Mouse (Mus musculus): ENCODE data around the gene Ccin.

Ccin gene

DNA sequence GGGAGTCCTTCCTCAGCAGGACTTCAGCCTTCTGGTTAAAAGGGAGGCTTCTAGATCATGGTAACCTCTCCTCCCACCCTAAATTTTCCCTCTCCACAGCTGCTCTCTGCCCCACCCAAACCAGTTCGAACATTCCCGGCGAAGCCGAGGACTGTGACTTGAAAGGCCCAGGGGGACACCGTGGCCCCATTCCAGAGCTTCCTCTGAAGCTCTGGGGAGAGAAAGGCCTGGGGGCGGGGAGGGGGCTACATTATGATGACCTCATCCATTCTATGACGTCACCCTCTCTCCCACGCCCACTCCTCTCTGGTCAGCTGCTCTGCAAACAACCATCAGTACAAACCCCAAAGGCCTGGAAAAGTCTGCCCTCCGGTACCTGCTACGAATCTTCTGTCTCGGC is at the start of gene Ccin:
Ccin (plus strand) TSS at position 303 of the 400 bp plus-strand sequence.
- in situ Hi-C loops (cut with MboI, MseI) = loop anchor here (5.0 kb wide), 1 partner anchor 56 kb away; no protein-coding TSS in a partner anchor

DNA sequence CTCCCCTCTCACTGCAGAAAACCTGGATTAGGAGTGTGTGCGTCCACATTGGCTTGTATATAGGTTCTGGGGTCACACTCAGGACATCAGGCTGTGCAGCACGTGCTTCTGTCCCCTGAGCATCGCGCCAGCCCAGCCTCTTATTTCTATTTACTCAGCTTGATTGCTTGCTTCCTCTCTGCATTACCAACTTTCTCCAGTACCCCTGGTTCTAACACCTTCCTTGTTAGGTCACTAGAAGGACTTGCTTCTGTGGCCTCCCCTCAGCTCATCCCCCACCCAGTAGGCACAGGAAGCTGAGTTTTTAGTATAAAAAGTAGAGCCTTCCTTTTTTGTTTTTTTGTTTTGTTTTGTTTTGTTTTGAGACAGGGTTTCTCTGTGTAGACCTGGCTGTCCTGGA is 47.1 kb upstream of the Ccin start:
- in situ Hi-C loops (cut with MboI, MseI) = no loop called here

DNA sequence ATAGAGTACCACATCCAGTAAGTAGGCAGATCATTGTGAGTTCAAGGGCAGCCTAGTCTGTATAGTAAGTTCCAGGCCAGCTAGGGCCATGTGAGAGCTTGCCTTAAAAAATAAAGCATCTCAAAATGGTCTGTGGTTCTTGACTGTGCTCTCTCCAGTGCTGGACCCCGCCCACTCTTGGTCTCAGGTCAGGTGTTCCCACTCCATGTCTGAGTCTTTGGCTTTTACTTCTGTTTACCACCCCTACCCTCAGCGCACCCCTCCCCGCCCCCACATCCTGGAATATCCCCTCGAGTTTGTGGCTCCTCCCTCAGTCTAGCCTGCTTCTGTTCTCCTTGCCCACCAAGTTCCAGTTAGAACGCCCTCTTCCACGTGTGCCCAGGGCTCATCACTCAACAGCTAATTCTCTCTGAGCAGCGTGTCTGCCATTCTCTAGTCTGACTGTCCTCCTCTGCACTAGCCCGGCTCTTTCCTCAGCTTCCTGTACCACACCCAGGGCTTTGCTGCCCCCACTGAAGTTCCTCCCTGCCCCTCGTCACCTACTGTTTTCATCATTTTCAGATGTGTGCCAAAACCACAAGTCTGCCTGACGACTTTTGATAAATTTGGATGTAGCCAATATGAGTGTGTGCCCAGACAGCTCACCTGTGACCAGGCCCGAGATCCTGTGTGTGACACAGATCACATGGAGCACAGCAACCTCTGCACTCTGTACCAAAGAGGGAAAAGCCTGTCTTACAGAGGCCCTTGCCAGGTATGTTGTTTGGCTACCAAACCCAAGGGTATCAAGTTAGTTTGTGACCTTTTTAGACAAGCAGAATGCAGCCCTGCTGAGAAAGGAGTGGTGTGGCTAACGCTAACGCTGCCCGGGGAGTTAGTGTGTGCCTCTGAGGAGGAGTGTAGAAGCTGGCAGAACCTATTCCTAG is 46.3 kb upstream of the Ccin start:
- in situ Hi-C loops (cut with MboI, MseI) = no loop called here

DNA sequence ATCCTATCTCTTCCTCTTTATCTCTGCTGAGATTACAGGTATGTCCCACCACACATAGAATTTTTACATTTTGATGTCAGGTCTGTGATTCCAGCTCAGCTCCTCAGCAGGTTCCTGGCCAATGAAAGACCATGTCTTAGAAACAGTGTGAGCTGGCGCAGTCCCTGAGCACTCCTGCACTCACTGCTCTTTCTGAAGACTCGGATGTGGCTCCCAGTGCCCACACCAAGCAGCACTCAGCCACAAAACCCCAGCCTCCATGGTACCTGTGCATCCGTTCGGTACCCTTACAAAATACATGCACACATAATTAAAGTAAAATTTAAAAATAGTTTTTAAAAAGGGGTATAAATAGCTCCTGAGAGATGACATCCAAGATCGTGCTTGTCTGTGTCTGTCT is 42.0 kb upstream of the Ccin start:
- in situ Hi-C loops (cut with MboI, MseI) = no loop called here

DNA sequence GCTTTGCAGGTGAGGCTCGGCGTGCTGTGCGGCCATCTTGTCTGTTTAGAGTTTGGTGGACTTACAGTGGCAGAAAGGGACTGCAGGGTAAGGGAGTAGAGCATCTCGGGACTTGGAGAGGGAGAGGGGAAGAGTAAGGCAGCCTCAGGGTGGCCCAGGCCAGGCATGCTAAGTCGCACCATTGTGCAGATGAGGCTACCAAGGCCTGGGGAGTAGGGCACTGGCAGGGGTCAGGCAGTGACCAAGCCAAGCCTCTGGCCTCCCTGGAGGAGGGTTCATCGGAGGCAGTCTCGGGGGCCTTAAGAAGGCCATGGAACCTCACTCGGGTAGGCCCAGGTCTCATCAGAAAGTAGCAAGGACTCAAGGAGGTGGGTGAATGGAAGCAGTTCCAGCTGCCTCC is 40.9 kb upstream of the Ccin start:
- in situ Hi-C loops (cut with MboI, MseI) = no loop called here

DNA sequence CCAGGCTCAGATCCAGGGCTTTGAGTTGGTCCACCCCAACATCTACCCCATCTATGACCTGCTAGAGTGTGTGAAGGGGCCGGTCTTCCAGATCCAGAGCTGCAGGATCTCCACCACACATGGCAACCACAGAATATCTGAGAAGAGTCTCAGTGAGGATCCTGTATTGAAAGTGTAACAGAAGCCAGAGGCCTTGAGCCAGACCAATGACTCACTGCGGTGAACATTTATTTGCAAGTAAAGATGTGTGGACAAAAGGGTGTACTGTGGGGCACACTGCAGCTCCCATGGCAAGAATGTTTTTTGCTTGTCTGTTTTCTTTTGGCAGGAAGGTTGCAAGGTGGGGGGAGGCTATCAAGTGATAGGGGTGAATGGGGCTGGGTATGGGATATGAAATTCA is 35.7 kb upstream of the Ccin start:
- in situ Hi-C loops (cut with MboI, MseI) = no loop called here

DNA sequence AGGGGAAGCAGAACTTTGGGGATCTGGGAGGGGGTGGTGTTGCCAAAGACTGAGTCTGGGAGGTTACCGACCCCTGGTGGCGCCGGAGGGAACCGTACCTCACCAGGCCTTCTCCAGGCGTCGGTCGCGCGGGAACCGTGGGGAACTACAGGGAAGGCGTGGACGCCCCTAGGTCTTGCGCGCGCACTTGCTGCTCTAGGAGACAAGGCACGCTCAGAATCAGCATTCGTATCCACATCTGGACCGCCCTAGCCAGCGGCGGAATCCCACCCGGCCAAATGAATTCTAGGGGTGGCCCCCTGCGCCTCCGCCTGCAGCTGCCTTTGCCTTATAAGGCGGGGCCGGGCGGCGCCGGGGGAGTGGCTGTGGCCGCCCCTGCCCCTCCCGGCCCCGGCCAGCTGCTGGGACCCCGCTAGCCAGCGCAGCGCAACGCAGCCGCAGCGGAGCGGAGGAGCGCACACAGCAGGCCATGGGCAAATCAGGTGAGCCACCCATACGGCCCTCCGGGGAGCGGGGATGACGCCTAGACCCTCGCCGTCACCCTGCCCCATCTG is 25.9 kb upstream of the Ccin start, which contains the start of gene Glipr2:
Glipr2 (plus strand) TSS at position 110 of the 554 bp plus-strand sequence.
- in situ Hi-C loops (cut with MboI, MseI) = loop anchor here (25.0 kb wide), 1 partner anchor 920 kb away; the partner anchor contains the start of genes Fam214b, Pigo and Stoml2

DNA sequence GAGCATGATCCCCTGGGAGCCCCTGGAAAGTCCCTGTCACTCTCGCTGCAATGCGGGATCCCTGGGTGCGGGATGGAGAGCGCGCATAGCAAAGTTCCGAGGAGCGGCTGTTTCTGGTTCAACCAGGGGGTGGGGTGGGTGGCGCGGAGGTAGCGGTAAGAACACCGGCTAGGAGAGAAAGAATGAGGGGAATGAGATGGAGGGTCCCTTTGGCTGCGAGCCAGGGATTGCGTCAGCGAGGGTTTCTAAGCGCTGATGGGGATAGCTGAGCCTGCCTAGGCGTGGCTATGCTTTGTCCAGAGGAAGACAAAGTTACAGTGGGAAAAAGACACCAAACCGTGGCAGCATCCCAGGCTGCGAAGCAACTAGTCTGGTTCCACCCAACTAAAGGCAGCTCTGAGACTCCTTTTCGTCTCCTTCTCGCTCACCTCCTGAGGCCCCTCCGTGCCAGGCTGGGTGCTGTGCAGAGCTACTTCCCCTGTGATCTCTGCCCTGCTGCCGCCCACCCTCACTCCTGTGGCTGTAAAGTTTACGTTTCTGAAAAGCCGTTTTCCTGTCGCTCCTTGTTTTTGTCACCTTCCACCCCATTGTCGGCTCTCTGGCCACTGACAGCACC is 25.3 kb upstream of the Ccin start:
- in situ Hi-C loops (cut with MboI, MseI) = loop anchor here (25.0 kb wide), 1 partner anchor 921 kb away; the partner anchor contains the start of genes Fam214b, Pigo and Stoml2

DNA sequence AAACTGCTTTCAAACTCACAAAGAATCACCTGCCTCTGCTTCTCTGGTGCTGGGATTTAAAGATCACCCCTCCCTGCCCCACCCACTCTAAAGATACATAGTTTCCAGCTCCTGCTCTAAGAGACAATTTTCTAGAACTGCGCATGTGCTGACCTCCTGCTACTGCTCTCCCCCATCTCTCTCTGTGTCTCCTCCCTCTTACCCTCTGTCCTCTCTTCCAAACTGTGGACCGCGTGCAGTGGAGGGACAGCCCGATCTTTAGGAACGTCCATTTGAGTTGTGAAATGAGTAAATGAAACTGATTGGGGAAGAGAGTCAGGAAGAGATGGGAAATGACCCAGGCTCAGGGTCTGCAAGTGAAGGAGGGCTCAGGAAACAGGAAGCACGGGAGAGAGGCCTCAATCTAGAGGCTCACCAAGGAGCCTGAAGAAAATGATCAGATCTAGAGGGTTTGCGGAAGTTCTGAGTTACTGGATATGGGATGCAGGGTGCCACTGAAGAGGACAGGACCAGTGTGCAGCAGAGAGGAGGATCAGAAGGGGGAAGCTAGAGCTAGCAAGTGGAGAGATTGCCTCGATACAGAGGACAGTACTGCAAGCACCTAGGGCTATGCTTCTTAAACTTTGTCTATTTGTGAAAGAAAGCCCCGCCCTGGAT is 23.6 kb upstream of the Ccin start:
- in situ Hi-C loops (cut with MboI, MseI) = loop anchor here (5.0 to 25.0 kb wide), 2 partner anchors 462 to 922 kb away; partner anchors contain the start of genes Arhgef39, Fam214b, Pigo and Stoml2

DNA sequence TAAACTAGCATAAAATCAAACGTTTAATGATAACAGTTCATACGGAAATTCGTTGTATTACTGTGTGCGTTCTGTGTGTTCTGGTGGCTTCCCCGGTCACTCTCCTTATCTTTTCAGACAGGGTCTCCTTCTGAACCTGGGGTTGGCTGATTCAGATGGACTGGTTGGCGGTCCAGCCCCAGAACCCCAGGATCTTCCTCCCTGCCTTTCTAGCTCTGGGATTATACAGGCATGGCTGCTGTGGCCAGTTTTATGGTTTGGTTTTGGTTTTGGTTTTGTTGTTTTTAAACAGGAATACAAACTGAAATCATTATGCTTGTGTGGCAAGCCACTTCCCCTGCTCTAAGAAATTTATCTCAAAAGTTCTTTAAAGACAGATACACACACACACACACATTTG is 23.1 kb upstream of the Ccin start:
- in situ Hi-C loops (cut with MboI, MseI) = loop anchor here (5.0 to 25.0 kb wide), 2 partner anchors 463 to 923 kb away; partner anchors contain the start of genes Arhgef39, Fam214b, Pigo and Stoml2

DNA sequence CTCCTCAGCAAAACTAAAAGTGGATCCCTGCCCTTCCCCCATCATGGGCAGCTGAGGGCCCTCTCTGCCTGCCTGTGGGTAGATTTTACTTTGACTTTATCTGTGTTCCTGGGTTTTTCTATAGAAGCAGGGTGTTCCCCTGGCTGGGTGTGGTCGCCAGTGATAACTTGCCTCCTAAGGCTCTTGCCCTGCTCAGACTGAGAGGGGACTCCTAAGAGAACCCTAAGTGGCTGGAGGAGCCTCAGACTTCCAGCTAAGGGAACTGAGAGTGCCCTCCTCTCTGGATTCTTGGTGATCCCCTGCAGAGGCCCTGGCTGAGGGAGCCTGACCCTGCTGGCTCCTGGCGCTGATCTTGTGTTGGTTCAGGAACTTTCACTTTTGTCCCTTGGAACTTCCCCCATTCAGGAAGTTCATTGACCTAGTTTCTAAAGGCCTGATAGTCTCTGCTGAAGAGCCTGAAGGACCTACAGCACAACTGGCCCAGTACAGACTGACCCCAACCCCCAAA is 18.9 kb upstream of the Ccin start:
- in situ Hi-C loops (cut with MboI, MseI) = loop anchor here (5.0 to 25.0 kb wide), 2 partner anchors 467 to 927 kb away; partner anchors contain the start of genes Arhgef39, Fam214b, Pigo and Stoml2

DNA sequence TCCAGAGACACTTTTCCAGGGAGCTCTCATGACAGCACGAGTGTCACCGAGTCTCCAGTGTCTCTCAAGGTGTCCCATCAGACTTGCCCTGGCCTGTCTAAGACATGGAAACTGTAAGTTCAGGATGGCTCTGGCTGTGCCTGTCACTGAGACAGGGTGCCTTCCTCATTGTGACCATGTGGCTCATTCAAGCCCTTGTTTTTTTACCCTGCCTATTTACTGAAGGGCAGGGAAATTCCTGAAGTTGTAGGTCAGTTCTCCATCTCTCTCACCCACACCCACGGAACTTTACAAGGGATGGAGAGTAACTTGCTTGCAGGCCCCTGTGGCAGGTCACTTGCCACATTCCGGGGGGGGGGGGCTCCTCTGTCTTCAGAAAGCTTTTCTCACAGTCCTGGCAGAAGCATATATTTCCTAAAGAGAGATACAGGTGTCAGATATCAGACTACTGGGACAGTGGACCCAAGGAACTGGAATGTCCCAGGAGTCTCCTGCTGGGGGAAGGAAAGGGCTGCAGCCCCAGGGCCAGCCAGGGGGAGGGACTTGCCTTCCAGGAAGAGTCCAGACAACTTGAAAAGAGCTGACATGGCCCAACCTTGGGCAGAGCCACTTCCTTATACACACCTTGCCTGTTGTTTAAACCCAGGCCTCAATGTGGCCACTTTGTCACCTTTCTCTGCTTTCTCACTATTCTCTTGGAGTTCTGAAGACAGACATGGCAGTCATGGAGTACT is 18.2 kb upstream of the Ccin start:
- in situ Hi-C loops (cut with MboI, MseI) = loop anchor here (5.0 to 25.0 kb wide), 2 partner anchors 468 to 928 kb away; partner anchors contain the start of genes Arhgef39, Fam214b, Pigo and Stoml2

DNA sequence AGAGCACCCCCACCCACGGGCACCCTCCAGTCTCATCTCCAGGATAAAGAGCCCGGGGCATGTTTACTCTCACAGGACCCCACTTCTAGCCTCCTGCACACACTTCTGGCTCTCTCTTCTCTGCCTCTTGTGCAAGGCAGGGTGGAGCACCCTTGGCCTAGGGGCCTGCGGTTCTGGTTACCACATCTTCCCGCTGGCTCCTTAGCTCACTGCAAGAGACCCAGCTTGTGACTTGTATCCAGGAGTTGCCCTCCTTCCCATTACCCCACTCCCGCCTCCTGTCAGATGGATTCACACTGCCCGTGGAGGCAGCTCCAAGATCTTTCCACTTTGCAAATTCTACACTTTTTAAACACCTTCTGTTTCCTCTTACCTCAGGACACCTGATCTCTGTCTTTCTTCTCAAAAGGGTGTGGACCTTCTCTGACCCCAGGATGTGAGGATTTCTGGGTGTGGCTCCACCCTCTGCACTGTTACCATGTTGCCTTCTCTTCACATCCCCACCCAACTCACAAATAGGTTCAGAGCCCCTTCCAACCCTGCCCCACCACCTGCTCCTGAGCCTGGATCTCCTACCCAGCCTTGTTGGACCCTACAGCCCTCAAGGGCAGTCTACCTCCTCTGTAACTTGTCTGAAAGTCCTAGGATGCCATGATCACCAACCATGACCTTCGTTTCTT is 17.3 kb upstream of the Ccin start:
- in situ Hi-C loops (cut with MboI, MseI) = loop anchor here (25.0 kb wide), 1 partner anchor 929 kb away; the partner anchor contains the start of genes Fam214b, Pigo and Stoml2

DNA sequence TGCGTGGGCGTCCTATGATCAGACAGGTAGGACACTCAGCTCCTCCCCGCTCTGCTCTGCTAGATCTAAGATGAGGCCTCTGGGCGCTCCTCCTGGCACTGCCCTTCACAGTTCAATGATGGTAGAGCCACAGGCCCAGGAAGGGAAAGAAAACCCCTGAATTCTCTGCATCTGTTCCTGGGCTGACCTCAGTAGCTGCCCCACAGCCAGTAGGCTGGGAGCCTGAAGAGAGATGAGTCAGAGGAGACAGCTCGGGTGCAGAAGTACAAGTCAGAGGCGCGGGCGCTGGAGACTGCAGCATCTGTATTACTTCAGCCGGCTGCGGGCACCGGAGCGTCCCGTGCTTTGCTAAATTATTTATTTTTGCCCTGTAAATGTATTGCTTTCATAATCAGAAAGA is 14.6 kb upstream of the Ccin start:
- in situ Hi-C loops (cut with MboI, MseI) = loop anchor here (25.0 kb wide), 1 partner anchor 931 kb away; the partner anchor contains the start of genes Fam214b, Pigo and Stoml2

DNA sequence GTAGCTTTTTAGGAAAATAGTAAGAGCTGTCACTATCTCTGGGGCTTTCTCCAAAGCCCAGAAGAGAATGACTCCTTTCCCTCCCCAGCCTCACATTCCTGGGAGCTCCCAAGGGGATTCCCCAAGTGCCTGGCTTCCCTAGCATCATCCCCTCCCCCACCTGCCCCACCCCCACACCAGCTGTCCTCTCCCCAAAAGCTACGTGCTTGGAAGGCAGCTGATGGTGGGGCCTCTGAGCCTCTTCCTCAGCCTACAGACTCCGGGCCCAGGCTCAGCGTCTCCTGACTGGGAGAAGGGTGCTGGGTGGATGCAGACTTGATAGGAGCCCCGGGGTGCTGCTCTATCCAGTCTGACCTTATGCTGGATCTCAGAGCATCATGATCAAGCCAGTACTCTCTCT is 13.9 kb upstream of the Ccin start:
- in situ Hi-C loops (cut with MboI, MseI) = loop anchor here (25.0 kb wide), 1 partner anchor 932 kb away; the partner anchor contains the start of genes Fam214b, Pigo and Stoml2

DNA sequence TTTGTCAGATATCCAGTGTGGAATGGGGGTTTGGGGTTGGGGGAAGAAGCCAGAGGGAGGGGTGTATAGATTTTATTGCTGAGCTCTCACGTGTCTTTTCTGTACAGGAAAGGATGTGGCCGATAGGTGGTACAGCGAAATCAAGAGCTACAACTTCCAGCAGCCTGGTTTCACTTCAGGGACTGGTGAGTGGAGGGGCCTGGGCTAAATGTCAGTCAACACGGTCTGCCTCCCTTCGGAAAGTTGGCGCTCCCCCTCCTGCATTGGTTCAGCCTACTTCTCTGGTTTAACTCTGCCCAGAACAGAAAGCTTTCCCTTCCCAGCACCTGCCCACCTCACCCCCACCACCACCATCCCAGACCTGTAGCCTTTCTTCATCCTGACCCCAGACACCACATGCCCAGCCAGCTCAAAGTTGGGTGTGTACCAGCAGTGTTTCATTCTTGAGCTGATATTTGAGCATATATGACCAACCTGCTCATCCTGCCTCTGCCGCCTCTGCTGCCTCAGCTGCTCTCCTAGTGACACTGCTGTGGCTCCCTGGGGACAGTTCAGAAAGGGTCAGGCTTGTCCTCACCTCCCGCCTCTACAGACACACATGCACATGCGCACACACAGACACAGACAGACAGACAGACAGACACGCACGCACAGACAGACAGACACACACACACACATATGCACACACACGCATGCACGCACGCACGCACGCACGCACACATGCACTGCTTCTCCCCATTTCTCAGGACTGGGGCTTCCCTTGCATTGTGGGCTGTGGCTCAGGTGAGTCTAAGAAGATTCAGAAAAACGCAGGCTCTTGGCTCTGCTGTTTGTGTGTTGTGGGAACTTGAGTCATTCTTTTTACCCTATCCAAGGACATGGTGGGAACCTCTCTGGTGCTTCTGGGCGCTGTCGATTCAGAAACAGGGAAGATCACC is 12.6 kb upstream of the Ccin start:
- in situ Hi-C loops (cut with MboI, MseI) = loop anchor here (25.0 kb wide), 1 partner anchor 933 kb away; the partner anchor contains the start of genes Fam214b, Pigo and Stoml2

DNA sequence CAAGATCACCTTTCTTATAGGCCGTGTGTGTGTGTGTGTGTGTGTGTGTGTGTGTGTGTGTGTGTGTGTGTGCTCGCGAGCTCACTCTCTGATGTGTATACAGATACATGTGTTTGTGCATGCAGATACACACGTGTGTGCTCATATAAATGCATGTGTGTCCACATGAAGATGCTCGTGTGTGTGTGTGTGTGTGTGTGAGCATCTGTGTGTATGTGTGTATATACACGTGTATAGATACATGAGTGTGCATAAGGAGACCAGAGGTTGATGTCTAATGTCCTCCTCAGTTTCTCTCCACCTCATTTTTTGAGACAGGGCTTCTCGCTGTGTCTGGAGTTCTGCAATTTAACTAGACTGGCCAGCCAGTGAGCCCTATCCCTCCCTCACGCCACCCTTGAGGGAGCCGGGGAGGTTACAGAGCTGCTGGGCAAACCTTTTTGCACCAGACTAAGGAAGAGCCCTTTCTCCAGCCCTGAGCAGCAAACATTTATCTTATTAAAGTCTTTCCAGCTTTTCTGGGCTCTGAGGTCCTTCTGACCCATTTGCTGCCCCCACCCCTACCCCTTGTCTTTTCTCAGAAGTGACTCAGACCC is 11.6 kb upstream of the Ccin start:
- in situ Hi-C loops (cut with MboI, MseI) = loop anchor here (25.0 kb wide), 1 partner anchor 934 kb away; the partner anchor contains the start of genes Fam214b, Pigo and Stoml2

Data from regulatory T cell (primary cell).